Mouse (Mus musculus): ENCODE measurements around the gene Sugct. TPM values are rescaled to one million over a fixed set of nuclear protein-coding genes. Genes with fewer than 3 reads are reported as not detected.

Sugct gene
- polyA plus RNA-seq, 1 experiment, result 51.9 TPM

- Histone ChIP-seq H3K4me1 (ENCODE audit: control insufficient read depth, insufficient read depth, insufficient read length, low read length) (no peaks in the 10 kb centered on the region), H3K27ac (replicated peaks; ENCODE audit: low read depth, low read length) (no peak overlapping the region), H3K4me3 (ENCODE audit: insufficient read depth, low read depth, low read length) (no peak overlapping the region)
These were observed 404.3 kb downstream of the Sugct start for GRCm38 (mm10) chr13:17291057-17291456.

GRCm38 (mm10) chr13:17288377-17288776 lies 407.0 kb downstream of the Sugct start:
- H3K4me1 ChIP-seq (ENCODE audit: control insufficient read depth, insufficient read depth, insufficient read length, low read length), result no peaks in the 10 kb centered on the region
- H3K27ac ChIP-seq (replicated peaks; ENCODE audit: low read depth, low read length), result no peak overlapping the region
- no peak overlapping the region for H3K4me3 ChIP-seq (ENCODE audit: insufficient read depth, low read depth, low read length)

- Histone ChIP-seq H3K4me1 (ENCODE audit: control insufficient read depth, insufficient read depth, insufficient read length, low read length) (no peaks in the 10 kb centered on the region; the same call in 1 of the 2 replicates), H3K27ac (replicated peaks; ENCODE audit: low read depth, low read length) (no peak overlapping the region), H3K4me3 (ENCODE audit: insufficient read depth, low read depth, low read length) (no peak overlapping the region)
These were observed 449.4 kb downstream of the Sugct start for GRCm38 (mm10) chr13:17245936-17246335.

- Histone ChIP-seq H3K4me1 (ENCODE audit: control insufficient read depth, insufficient read depth, insufficient read length, low read length) (no peaks in the 10 kb centered on the region), H3K4me3 (ENCODE audit: insufficient read depth, low read depth, low read length) (no peak overlapping the region), H3K27ac (replicated peaks; ENCODE audit: low read depth, low read length) (no peak overlapping the region)
These were observed 478.8 kb downstream of the Sugct start for GRCm38 (mm10) chr13:17216524-17216923.

GRCm38 (mm10) chr13:17212681-17213080 lies 482.7 kb downstream of the Sugct start:
- H3K4me3 ChIP-seq (ENCODE audit: insufficient read depth, low read depth, low read length), result no peak overlapping the region
- H3K4me1 ChIP-seq (ENCODE audit: control insufficient read depth, insufficient read depth, insufficient read length, low read length), result no peaks in the 10 kb centered on the region
- no peak overlapping the region for H3K27ac ChIP-seq (replicated peaks; ENCODE audit: low read depth, low read length)

DNA sequence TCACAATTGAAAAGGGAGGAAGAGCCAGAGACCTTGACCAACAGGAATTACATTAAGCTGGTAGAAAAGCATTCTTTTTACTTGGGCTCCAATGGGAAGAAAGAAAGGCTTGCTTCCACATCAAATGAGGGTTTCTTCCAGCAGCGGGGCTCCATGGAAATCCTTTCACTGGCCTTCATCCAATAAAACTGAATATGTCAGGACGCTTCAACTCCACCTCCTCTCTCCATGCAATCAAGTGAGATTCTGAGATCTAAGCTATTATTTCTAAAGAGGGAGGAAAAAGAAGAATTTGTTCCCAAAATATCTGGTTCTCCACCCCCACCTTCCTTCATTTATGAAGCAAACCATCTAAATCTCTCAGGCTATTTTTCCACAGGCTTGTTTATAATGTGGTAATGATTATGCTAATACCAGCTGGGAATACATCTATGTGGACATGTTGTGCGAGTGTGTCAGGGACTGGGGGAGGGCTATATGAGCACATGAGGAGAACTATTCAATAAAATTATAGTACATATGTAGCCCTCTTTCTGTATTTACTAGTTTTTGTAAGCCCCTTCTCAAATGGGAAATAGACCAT lies 505.1 kb downstream of the Sugct start:
- Histone ChIP-seq H3K4me3 (ENCODE audit: insufficient read depth, low read depth, low read length) (no peak overlapping the region), H3K4me1 (ENCODE audit: control insufficient read depth, insufficient read depth, insufficient read length, low read length) (no peaks in the 10 kb centered on the region), H3K27ac (replicated peaks; ENCODE audit: low read depth, low read length) (no peak overlapping the region)

DNA sequence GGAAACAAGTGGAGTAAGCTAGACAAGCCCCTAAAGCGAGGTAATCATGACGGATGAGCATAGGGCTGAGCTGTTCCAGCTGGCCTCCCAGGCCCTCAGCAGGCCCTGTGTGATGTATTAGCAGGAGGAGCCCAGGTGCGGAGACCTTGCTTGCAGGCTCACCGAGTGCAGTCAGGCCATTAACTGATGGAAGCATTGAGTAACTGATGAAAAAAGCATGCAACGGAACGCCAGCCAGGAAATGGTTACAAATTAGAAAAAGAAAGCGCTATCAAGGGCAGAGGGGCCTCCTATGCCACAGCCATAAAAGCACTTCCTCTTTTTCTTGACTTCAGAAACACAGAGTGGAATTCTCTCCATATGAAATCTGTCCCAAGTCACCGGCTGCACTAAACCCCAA lies 510.1 kb downstream of the Sugct start:
- Histone ChIP-seq H3K4me1 (ENCODE audit: control insufficient read depth, insufficient read depth, insufficient read length, low read length) (no peaks in the 10 kb centered on the region), H3K27ac (replicated peaks; ENCODE audit: low read depth, low read length) (no peak overlapping the region), H3K4me3 (ENCODE audit: insufficient read depth, low read depth, low read length) (no peak overlapping the region)

- H3K4me3 ChIP-seq (ENCODE audit: insufficient read depth, low read depth, low read length), result no peak overlapping the region
- H3K4me1 ChIP-seq (ENCODE audit: control insufficient read depth, insufficient read depth, insufficient read length, low read length), result no peaks in the 10 kb centered on the region
- H3K27ac ChIP-seq (replicated peaks; ENCODE audit: low read depth, low read length), result no peak overlapping the region
These were observed 529.4 kb downstream of the Sugct start for GRCm38 (mm10) chr13:17165917-17166316.

GRCm38 (mm10) chr13:17164721-17165120 lies 530.6 kb downstream of the Sugct start:
- no peak overlapping the region for H3K4me3 ChIP-seq (ENCODE audit: insufficient read depth, low read depth, low read length)
- H3K4me1 ChIP-seq (ENCODE audit: control insufficient read depth, insufficient read depth, insufficient read length, low read length), result no peaks in the 10 kb centered on the region
- no peak overlapping the region for H3K27ac ChIP-seq (replicated peaks; ENCODE audit: low read depth, low read length)

DNA sequence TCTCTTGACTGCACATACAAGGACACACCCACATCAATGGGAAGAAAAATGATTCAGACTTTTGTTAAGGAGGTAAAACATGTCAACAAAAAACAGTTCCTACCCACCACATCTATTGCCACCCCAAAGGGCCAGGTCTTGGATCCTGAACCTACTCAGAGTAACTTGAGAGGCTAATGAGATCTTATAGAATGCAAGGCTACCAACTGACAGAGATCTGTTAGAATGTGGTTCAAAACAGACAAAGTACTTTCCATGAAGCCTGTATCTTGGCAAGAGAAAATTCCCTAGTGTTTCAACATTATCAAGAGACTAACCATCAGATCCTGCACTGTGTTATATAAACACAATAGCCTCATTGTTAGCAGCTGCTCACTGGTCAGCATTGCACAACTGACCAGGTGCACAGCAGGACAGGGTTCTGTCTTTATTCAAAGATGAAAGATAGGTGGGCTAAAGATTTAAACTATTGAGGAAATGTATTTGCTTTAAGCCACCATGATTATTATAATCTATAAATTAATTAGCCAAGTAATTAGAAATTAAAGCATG lies 548.8 kb downstream of the Sugct start:
- no peaks in the 10 kb centered on the region for H3K4me1 ChIP-seq (ENCODE audit: control insufficient read depth, insufficient read depth, insufficient read length, low read length)
- no peak overlapping the region for H3K4me3 ChIP-seq (ENCODE audit: insufficient read depth, low read depth, low read length)
- H3K27ac ChIP-seq (replicated peaks; ENCODE audit: low read depth, low read length), result no peak overlapping the region

- no peaks in the 10 kb centered on the region for H3K4me1 ChIP-seq (ENCODE audit: control insufficient read depth, insufficient read depth, insufficient read length, low read length)
- H3K27ac ChIP-seq (replicated peaks; ENCODE audit: low read depth, low read length), result no peak overlapping the region
These were observed 579.3 kb downstream of the Sugct start for GRCm38 (mm10) chr13:17116073-17116472.

GRCm38 (mm10) chr13:17102372-17102771 lies 593.0 kb downstream of the Sugct start:
- H3K4me3 ChIP-seq (ENCODE audit: insufficient read depth, low read depth, low read length), result no peak overlapping the region
- no peaks in the 10 kb centered on the region for H3K4me1 ChIP-seq (ENCODE audit: control insufficient read depth, insufficient read depth, insufficient read length, low read length)
- H3K27ac ChIP-seq (replicated peaks; ENCODE audit: low read depth, low read length), result no peak overlapping the region

More at GRCm38 (mm10) chr13:17116073-17116472, 579.3 kb downstream of the Sugct start:
- no peak overlapping the region for H3K4me3 ChIP-seq (ENCODE audit: insufficient read depth, low read depth, low read length)

- no peak overlapping the region for H3K27ac ChIP-seq (replicated peaks; ENCODE audit: low read depth, low read length)
- H3K4me3 ChIP-seq (ENCODE audit: insufficient read depth, low read depth, low read length), result no peak overlapping the region
- H3K4me1 ChIP-seq (ENCODE audit: control insufficient read depth, insufficient read depth, insufficient read length, low read length), result no peaks in the 10 kb centered on the region
These were observed 608.8 kb downstream of the Sugct start for GRCm38 (mm10) chr13:17086547-17086946.

DNA sequence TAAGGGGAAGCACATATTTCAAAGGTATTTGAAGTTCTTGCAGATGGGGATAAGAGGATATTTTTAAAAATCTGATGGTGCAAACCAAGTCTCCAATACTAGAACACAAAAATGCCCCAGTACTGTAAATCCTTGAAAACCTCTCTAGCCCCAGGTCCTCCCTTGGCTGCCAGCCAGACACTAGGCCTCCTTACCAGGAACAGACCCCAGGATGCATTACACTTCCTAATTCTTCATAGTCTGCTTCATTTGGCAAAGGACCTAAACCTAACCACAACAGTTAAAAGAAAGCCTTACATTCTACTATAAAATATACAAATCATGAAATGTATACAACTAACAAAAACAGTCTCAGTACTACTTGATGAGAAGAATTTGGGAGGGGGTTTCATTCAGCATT lies 609.2 kb downstream of the Sugct start:
- Histone ChIP-seq H3K4me1 (ENCODE audit: control insufficient read depth, insufficient read depth, insufficient read length, low read length) (no peaks in the 10 kb centered on the region), H3K27ac (replicated peaks; ENCODE audit: low read depth, low read length) (no peak overlapping the region), H3K4me3 (ENCODE audit: insufficient read depth, low read depth, low read length) (no peak overlapping the region)

DNA sequence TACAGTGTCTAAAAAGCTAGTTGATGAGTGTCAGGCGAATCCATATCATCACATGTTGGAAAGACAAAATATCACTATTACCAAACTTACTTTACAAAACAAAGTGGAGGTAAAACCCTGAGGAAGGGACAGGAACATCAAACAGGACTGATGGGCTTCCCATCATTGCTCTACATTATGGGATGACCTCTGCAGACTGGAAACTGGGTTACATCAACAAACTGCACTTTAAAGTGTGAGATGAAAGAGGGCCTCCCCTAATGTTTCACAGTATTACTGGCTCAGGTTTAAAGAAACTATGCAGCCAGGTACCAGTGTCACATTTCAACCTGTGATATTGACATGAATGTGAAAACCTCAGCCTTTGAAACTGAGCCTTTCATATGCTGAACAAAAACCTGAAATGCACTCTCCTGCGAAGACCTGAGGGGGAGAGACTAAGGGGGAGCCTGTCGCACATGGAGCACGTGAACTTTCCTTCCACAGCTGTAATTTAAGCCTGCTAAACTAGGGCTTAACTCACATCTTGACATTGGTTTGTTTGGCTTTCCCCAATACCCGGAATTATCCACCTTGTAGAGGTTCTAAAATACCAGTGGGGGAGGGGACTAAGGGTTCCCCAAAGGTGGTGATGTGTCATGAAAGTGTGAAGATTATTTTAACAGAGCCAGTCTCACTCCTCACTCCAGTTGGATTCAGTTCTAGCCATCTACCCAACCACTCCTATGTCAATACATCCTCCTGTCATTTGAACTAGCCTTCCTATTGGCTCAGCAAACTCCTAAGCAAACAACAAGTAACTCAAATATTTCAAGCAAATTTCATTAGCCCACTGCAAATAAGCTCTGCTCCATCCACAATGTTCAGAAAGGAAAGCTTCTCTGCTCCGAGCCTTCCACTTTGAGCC lies 610.2 kb downstream of the Sugct start:
- Histone ChIP-seq H3K4me3 (ENCODE audit: insufficient read depth, low read depth, low read length) (no peak overlapping the region), H3K4me1 (ENCODE audit: control insufficient read depth, insufficient read depth, insufficient read length, low read length) (no peaks in the 10 kb centered on the region), H3K27ac (replicated peaks; ENCODE audit: low read depth, low read length) (no peak overlapping the region)
